Mouse (Mus musculus): ENCODE measurements at regions not wholly inside any gene's neighbourhood (a gene's known extent, or its start where the extent isn't known, plus 50 kb on each side); places are given as distances from the start of the nearest gene placed in this dataset.

DNA sequence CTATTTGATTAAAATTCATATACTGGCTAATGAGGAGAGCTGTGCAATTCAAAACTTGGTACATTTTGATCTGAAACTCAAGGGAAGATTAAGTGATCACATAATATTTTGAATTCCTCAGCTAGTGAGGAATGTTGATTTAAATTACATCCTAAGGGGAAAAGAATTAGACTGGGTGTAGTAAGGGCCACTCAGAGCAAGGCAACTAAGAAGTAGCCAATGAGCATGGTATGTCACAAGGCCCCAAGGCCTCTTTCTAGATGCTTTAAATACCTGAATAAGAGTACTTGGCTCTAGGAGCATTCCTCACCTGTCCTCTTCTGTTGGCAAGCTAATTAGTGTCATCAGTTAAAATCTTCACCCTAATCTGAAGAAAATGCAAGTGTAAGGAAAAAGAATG lies 887.3 kb upstream of the Acvr2a start:
- Histone ChIP-seq H3K4me3 (ENCODE audit: low read depth, low read length) (no peak overlapping the region), H3K4me1 (ENCODE audit: insufficient read depth) (no peaks in the 10 kb centered on the region), H3K27ac (ENCODE audit: low read depth, low read length) (no peak overlapping the region), H3K27me3 (ENCODE audit: insufficient read depth, low read length) (no peaks in the 10 kb centered on the region), H3K4me2 (ENCODE audit: low read depth) (no peak overlapping the region), H3K9ac (no peak overlapping the region), H3K36me3 (ENCODE audit: insufficient read depth) (no peaks in the 10 kb centered on the region), H3K9me3 (ENCODE audit: low read length) (no peaks in the 10 kb centered on the region)
- no peak for ATAC-seq
- no peak for TF ChIP-seq CTCF (IDR thresholded peaks at IDR 0.05; ENCODE audit: low read depth)
- DNase-seq, result no peak

- ATAC-seq (no peak), DNase-seq (no peak)
- 0 out of 2 replicates have a peak, but pooled peaks have one; percentile 6 for TF ChIP-seq CTCF (IDR thresholded peaks at IDR 0.05; ENCODE audit: low read depth)
- Histone ChIP-seq H3K4me3 (ENCODE audit: low read depth, low read length) (no peak overlapping the region), H3K4me1 (ENCODE audit: insufficient read depth) (no peaks in the 10 kb centered on the region), H3K36me3 (ENCODE audit: insufficient read depth) (no peaks in the 10 kb centered on the region), H3K27me3 (ENCODE audit: insufficient read depth, low read length) (no peaks in the 10 kb centered on the region), H3K9me3 (ENCODE audit: low read length) (no peaks in the 10 kb centered on the region), H3K9ac (no peak overlapping the region), H3K4me2 (ENCODE audit: low read depth) (no peak overlapping the region), H3K27ac (ENCODE audit: low read depth, low read length) (no peak overlapping the region)
These were observed 868.8 kb upstream of the Acvr2a start for GRCm38 (mm10) chr2:47945061-47945460.

DNA sequence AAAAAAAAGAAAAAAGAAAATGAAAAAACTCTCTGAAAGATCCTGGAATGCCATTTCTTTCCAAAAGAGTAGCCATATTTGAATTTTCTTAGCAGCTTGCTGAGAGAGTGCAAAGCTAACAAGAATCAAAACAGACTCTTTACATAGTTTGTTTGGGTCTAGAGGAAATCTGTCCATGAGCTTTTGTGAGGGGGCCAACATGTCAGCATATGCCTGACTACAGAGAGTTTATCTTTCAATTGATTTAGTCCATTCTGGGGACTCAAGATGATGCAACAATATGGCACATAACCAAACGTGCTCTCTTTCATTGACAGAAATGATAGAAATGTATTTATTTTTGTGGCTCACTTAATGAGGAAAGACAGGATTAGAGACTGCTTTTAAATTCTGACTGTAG lies 822.8 kb upstream of the Acvr2a start:
- no peak for TF ChIP-seq CTCF (IDR thresholded peaks at IDR 0.05; ENCODE audit: low read depth)
- H3K4me1 ChIP-seq (ENCODE audit: insufficient read depth), result no peaks in the 10 kb centered on the region
- ATAC-seq (peak; percentile 86), DNase-seq (peak; percentile 60)
- H3K36me3 ChIP-seq (ENCODE audit: insufficient read depth), result no peaks in the 10 kb centered on the region
- H3K9ac ChIP-seq, result no peak overlapping the region
- no peak overlapping the region for H3K4me2 ChIP-seq (ENCODE audit: low read depth)
- 41% methylated on average over 1 of the region's 1 CpGs for WGBS
- no peaks in the 10 kb centered on the region for H3K9me3 ChIP-seq (ENCODE audit: low read length)
- no peak overlapping the region for H3K4me3 ChIP-seq (ENCODE audit: low read depth, low read length)
- no peak overlapping the region for H3K27ac ChIP-seq (ENCODE audit: low read depth, low read length)
- H3K27me3 ChIP-seq (ENCODE audit: insufficient read depth, low read length), result no peaks in the 10 kb centered on the region

GRCm38 (mm10) chr2:47994185-47994584 lies 819.7 kb upstream of the Acvr2a start:
- no peak overlapping the region for H3K27ac ChIP-seq (ENCODE audit: low read depth, low read length)
- H3K9ac ChIP-seq, result no peak overlapping the region
- TF ChIP-seq CTCF (IDR thresholded peaks at IDR 0.05; ENCODE audit: low read depth), result no peak
- H3K9me3 ChIP-seq (ENCODE audit: low read length), result no peaks in the 10 kb centered on the region
- DNase-seq (peak; percentile 28), ATAC-seq (peak; percentile 25; the same call in 1 of the 2 replicates)
- H3K4me3 ChIP-seq (ENCODE audit: low read depth, low read length), result no peak overlapping the region
- H3K36me3 ChIP-seq (ENCODE audit: insufficient read depth), result no peaks in the 10 kb centered on the region
- H3K4me2 ChIP-seq (ENCODE audit: low read depth), result no peak overlapping the region
- H3K4me1 ChIP-seq (ENCODE audit: insufficient read depth), result no peaks in the 10 kb centered on the region
- 62% methylated on average over 5 of the region's 5 CpGs for WGBS
- H3K27me3 ChIP-seq (ENCODE audit: insufficient read depth, low read length), result no peaks in the 10 kb centered on the region

DNA sequence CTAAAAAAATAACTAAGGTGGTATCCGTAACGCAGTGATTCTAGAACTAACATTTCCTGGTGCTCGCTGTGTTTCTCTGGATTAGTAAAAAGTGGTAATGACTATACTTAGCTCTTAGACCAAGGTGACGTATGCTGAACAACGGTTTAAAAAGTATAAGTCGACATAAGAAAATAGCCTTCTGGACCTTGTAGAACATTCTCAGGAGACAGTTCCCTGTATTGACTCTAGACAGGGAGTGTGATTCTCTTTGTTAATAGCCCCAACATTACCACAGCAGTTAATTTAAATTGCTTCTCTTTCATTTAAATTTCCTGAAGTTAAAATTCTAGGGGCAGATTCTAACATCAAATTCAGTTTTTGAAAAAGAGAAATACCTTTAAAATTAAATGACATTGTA lies 812.7 kb upstream of the Acvr2a start:
- TF ChIP-seq CTCF (IDR thresholded peaks at IDR 0.05; ENCODE audit: low read depth), result no peak

GRCm38 (mm10) chr2:48001800-48002507 lies 812.0 kb upstream of the Acvr2a start:
- peak; percentile 91 for DNase-seq
- Histone ChIP-seq H3K27ac (ENCODE audit: low read depth, low read length) (no peak overlapping the region), H3K4me2 (ENCODE audit: low read depth) (no peak overlapping the region), H3K9ac (no peak overlapping the region), H3K9me3 (ENCODE audit: low read length) (no peaks in the 10 kb centered on the region), H3K4me3 (ENCODE audit: low read depth, low read length) (no peak overlapping the region), H3K27me3 (ENCODE audit: insufficient read depth, low read length) (no peaks in the 10 kb centered on the region), H3K4me1 (ENCODE audit: insufficient read depth) (no peaks in the 10 kb centered on the region), H3K36me3 (ENCODE audit: insufficient read depth) (no peaks in the 10 kb centered on the region)
- 50% methylated on average over 11 of the region's 11 CpGs for WGBS
- ATAC-seq, result peak; percentile 87
- peak; percentile 81 for TF ChIP-seq CTCF (IDR thresholded peaks at IDR 0.05; ENCODE audit: low read depth)

More for the DNA sequence above, 812.7 kb upstream of the Acvr2a start:
- Histone ChIP-seq H3K4me2 (ENCODE audit: low read depth) (no peak overlapping the region), H3K4me3 (ENCODE audit: low read depth, low read length) (no peak overlapping the region), H3K27me3 (ENCODE audit: insufficient read depth, low read length) (no peaks in the 10 kb centered on the region), H3K9ac (no peak overlapping the region), H3K36me3 (ENCODE audit: insufficient read depth) (no peaks in the 10 kb centered on the region), H3K27ac (ENCODE audit: low read depth, low read length) (no peak overlapping the region), H3K4me1 (ENCODE audit: insufficient read depth) (no peaks in the 10 kb centered on the region), H3K9me3 (ENCODE audit: low read length) (no peaks in the 10 kb centered on the region)
- ATAC-seq, result no peak
- no peak for DNase-seq
- 87% methylated on average over 6 of the region's 6 CpGs for WGBS

GRCm38 (mm10) chr2:48010308-48010707 lies 803.6 kb upstream of the Acvr2a start:
- ATAC-seq, result no peak
- no peaks in the 10 kb centered on the region for H3K4me1 ChIP-seq (ENCODE audit: insufficient read depth)
- no peak for DNase-seq
- no peaks in the 10 kb centered on the region for H3K36me3 ChIP-seq (ENCODE audit: insufficient read depth)
- H3K27ac ChIP-seq (ENCODE audit: low read depth, low read length), result no peak overlapping the region
- 84% methylated on average over 2 of the region's 2 CpGs for WGBS
- no peaks in the 10 kb centered on the region for H3K9me3 ChIP-seq (ENCODE audit: low read length)
- H3K9ac ChIP-seq, result no peak overlapping the region
- no peak overlapping the region for H3K4me2 ChIP-seq (ENCODE audit: low read depth)
- H3K27me3 ChIP-seq (ENCODE audit: insufficient read depth, low read length), result no peaks in the 10 kb centered on the region
- H3K4me3 ChIP-seq (ENCODE audit: low read depth, low read length), result no peak overlapping the region
- TF ChIP-seq CTCF (IDR thresholded peaks at IDR 0.05; ENCODE audit: low read depth), result no peak

Measured in forebrain, postnatal 0 days (tissue).